Mouse (Mus musculus) skeletal muscle tissue, postnatal 0 days (tissue): ENCODE measurements around the gene Sebox. TPM values are rescaled to one million over a fixed set of nuclear protein-coding genes. Genes with fewer than 3 reads are reported as not detected.

Experiments
- polyA plus RNA-seq: library from polyadenylated mRNA; unstranded; fragments of >200 nt; fragmentation: Nextera tagmentation; extraction: Ambion mirVana; gene quantifications from 2 replicates; pipeline ENCODE4 v1.2.1, GENCODE M21; 2015

Sebox gene
- not detected in 2 replicates for polyA plus RNA-seq

DNA sequence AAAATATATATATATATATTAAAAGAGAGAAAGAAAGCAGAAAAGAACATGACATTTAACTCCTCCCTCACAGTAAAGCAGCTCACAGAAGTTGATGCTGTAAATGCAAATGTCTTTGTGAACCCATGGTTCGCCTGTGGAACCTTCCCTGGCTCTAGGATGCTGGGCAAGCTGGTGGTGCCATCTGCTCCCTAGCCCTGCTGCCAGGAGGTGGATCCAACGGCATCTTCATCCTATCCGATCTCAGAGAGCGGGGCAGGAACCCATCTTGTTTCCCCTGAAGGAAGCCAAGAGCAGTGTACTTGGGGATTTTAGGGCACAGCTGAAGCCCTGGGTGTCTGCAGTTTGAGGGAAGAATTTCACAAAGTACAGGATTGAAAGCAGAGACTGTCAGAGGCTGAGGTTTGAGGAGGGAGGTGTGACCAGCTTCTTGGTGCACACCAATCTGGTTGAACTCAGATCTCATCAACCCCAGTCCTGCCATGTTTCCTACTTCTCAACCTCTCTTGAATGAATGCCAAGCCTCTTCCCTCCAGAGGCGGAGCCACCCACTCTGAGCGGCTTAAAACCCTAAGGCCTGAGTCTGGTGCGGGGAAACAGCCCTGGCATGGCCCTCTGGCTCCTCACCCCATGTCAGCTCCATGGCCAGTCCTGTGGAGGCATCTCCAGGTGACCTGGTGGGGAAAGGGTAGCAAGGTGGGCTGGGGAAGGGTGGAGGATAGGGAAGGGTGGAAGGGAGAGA is at the start of gene Sebox:
Gene Sebox (plus strand): TSS at position 539 of the 742 bp plus-strand sequence.

GRCm38 (mm10) chr11:78465568-78466180 is 37.6 kb upstream of the Sebox start, which contains the start of gene Slc46a1:
TSS of gene Slc46a1 (plus strand) at chr11:78465697.

DNA sequence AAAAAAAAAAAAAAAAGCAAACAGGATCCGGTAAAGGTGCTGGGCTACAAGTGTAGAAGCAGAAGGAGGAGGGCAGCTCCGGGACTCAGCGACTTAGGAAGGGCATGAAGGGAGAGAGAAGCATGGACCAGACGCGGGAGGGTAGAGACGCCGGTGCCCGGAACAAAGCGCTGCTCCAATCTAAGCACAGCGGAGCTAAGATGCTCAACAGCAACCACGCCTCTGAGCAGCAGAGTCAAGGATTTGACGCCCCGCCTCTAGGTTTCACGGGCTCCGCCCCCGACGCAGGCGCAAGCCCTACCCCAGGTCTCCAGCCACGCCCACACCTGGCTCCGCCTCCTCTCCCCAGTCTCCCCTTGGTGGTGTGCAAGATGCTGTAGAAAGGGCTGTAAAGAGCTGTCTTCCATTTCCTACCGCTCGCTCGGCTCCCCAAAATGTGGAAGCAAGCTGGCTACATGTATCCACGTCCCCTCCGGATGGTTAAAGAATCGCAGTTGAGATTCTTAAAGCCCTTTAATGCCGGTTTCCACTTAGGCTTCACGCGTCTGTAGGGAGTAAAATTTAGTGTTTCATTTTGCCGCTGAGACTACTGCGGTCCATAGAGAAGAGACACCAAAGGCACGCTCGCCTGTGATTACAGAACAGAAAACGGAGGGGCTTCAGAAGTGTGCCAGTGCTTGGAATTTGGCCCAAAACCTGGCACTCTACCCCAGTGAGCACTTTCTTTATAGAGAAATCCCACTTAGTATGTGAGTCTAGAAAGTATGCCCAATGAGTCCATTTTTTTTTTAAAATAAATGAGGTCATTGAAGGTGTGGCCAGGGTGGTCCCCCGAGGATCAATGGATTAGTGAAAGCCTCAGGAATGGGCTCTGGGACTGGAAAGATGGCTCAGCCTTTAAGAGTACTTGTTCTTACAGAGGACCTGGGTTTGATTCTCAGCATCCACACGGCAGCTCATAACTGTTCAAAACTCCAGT is 5.4 kb upstream of the Sebox start, which contains the start of gene Sarm1:
Gene Sarm1 (minus strand): TSS at position 211 of the 979 bp plus-strand sequence.

GRCm38 (mm10) chr11:78499004-78499403 is 4.2 kb upstream of the Sebox start, which contains the start of gene Vtn:
TSS of gene Vtn (plus strand) at chr11:78499091.

GRCm38 (mm10) chr11:78512025-78512957 is 9.0 kb downstream of the Sebox start, which contains the start of the genes Tmem199 and Poldip2:
TSS of gene Tmem199 (minus strand) at chr11:78512172.
TSS of gene Poldip2 (plus strand) at chr11:78512193.

GRCm38 (mm10) chr11:78536080-78536689 is 32.9 kb downstream of the Sebox start, which contains the start of the genes Tnfaip1 and Ift20:
TSS of gene Tnfaip1 (minus strand) at chr11:78536332.
TSS of gene Ift20 (plus strand) at chr11:78536361.

GRCm38 (mm10) chr11:78550168-78551058 is 47.2 kb downstream of the Sebox start, which contains the start of gene Tmem97:
TSS of gene Tmem97 (minus strand) at chr11:78550777.

Other genes starting within 250 kb of the Sebox start
- 46.6 and 58.7 TPM in 2 replicates for gene 2610507B11Rik, start 241.7 kb upstream of the Sebox start, polyA plus RNA-seq
- 0.09 TPM in 1 of 2 replicates, not detected in the other for gene BC030499, start 212.6 kb upstream of the Sebox start, polyA plus RNA-seq
- gene Spag5, start 201.9 kb upstream of the Sebox start, polyA plus RNA-seq, result 6.5 and 6.9 TPM in 2 replicates
- 3.1 and 3.3 TPM in 2 replicates for gene Aldoc, start 180.5 kb upstream of the Sebox start, polyA plus RNA-seq
- gene Pigs, start 175.0 kb upstream of the Sebox start, polyA plus RNA-seq, result 26.4 and 29.1 TPM in 2 replicates
- gene Unc119, start 160.0 kb upstream of the Sebox start, polyA plus RNA-seq, result 13.8 and 21.2 TPM in 2 replicates
- gene Foxn1, start 116.9 kb upstream of the Sebox start, polyA plus RNA-seq, result 0.06 TPM in 1 of 2 replicates, not detected in the other
- gene Slc13a2, start 81.2 kb upstream of the Sebox start, polyA plus RNA-seq, result 0.05 and 0.09 TPM in 2 replicates
- 3.1 and 4.9 TPM in 2 replicates for gene Slc46a1, start 37.8 kb upstream of the Sebox start, polyA plus RNA-seq
- gene Sarm1, start 5.7 kb upstream of the Sebox start, polyA plus RNA-seq, result 0.16 and 0.18 TPM in 2 replicates
- 14.2 and 14.8 TPM in 2 replicates for gene Vtn, start 4.4 kb upstream of the Sebox start, polyA plus RNA-seq
- gene Tmem199, start 8.7 kb downstream of the Sebox start, polyA plus RNA-seq, result 20.8 and 21.6 TPM in 2 replicates
- gene Poldip2, start 8.7 kb downstream of the Sebox start, polyA plus RNA-seq, result 161 and 164 TPM in 2 replicates
- 34.1 and 39.6 TPM in 2 replicates for gene Tnfaip1, start 32.9 kb downstream of the Sebox start, polyA plus RNA-seq
- gene Ift20, start 32.9 kb downstream of the Sebox start, polyA plus RNA-seq, result 82.6 and 110 TPM in 2 replicates
- gene Tmem97, start 47.3 kb downstream of the Sebox start, polyA plus RNA-seq, result 17.1 and 25.7 TPM in 2 replicates
- gene Nlk, start 193.9 kb downstream of the Sebox start, polyA plus RNA-seq, result 3.9 and 4.9 TPM in 2 replicates
- gene Ccnq, start 248.3 kb downstream of the Sebox start, polyA plus RNA-seq, result 28.7 and 31.5 TPM in 2 replicates